Mouse (Mus musculus): Measurements from ENCODE around the gene Lpp. TPM values are rescaled to one million over a fixed set of nuclear protein-coding genes. Genes with fewer than 3 reads are reported as not detected.

Gene Lpp
- polyA plus RNA-seq, 1 experiment = not detected

DNA sequence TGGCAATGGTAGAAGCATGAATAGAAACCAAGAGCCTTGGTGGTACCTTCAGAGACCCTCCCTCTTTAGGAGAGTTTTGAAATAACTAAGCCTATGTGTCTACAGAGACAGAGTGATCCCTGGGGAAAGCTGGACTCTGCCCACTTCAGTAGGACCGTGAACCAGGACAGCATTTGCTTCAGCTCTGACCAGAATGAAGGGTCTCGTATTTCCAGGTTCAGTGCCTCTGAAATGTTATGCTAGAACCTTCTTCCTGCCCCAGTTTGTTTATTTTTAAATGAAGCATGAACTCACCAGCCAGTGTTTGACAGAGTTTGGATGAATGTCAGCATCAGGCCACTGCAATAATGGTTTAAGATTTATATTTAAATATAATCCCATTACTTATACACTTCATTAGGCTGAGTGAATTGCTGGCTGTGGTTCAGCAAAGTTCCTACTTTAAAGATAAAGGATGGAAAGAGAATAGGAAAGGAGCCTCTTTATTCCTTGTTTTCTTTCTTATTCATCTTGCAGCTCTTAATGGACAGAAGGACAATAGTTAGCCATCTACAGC lies 507.0 kb downstream of the Lpp start:
- TF ChIP-seq GATA1 (IDR thresholded peaks at IDR 0.05; ENCODE audit: low read length) = no peak

DNA sequence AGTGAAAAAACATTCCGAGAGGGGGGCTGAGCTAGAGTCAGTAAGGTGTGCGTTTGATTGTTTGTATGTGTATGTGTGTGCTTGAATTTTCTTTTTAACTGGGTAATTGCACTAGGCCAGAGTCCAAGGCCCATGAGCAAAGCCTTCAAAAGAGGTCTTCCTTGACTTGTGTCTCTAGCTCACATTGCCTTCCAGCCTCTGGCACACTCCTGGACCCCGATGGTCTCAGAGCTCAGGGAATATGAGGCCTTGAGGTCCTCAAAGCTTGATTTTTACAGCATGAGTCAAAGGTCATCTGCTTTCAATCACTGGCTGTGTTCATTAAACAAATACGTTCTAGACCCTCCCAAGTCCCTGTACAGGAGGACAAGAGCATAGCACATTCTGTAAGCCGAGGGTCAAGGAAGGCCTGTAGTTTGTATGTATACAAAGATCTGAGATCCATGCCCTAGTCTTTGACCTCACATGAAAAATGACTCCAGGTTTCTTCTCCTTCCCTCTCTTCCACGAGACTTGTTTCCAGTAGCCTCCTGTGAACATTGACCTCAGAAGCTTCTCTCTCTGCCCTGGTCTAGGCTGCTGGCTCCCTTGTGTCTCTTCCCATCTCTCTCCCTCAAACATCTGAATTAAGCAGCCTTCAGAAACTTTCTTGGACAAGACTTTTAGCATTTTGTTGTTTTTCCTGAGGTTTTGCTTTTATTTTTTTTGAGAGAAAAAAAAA lies 508.0 kb downstream of the Lpp start:
- no peak for TF ChIP-seq GATA1 (IDR thresholded peaks at IDR 0.05; ENCODE audit: low read length)

DNA sequence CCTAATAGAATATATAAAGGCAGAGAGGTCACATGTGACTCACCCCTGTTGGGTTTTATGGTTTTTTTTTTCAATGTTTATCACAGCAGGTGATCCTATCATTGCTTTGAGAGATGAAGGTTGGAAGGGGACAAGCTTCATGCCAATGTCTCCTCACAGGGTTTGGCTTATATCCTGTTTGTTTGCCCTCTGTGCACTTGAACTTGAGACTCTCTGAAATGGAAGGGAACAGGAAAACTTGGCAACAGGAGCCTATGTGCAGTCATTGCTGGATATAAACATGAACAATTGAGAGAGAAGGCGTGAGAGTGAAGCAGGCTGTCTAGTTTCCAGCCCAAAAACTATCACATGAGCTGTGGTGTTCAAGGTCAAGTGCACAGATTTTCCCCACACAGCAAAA lies 508.8 kb downstream of the Lpp start:
- no peak for TF ChIP-seq GATA1 (IDR thresholded peaks at IDR 0.05; ENCODE audit: low read length)

DNA sequence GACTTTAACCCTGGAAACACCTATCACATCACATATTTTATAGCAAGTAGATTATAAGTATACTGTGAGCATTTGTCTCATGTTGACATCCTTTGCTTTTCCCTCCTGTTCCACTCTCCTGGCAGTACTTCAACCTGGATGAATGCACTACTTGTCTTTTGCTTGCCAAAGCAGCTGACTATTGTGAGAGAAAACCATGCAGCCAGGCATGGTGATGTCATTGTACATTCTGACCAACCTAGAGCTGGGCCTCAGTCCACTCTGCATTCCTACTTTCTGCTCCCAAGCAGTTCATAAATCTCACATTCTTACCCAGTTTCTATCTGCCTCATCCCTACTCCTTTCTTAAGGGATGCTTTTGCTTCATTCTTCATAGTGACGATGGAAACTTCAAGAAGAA lies 515.6 kb downstream of the Lpp start:
- TF ChIP-seq GATA1 (IDR thresholded peaks at IDR 0.05; ENCODE audit: low read length) = no peak

DNA sequence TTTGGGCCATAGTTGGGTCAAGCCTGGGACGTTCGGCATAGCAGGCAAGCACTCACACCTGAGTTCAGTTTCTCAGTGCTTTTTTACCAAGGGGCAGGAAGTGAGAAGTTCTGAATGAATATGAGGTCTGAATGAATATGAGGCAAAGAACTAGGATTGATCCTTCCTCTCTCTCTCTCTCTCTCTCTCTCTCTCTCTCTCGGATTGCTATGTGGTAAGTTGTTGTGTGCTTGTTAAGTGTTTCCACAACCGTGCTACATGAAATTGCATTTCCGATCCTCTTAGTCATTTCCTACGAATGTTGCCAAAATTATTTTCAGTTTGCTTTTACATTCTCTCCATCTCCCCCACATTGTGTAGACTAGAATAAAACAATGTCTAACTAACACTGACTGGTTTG lies 517.0 kb downstream of the Lpp start:
- TF ChIP-seq GATA1 (IDR thresholded peaks at IDR 0.05; ENCODE audit: low read length) = no peak

DNA sequence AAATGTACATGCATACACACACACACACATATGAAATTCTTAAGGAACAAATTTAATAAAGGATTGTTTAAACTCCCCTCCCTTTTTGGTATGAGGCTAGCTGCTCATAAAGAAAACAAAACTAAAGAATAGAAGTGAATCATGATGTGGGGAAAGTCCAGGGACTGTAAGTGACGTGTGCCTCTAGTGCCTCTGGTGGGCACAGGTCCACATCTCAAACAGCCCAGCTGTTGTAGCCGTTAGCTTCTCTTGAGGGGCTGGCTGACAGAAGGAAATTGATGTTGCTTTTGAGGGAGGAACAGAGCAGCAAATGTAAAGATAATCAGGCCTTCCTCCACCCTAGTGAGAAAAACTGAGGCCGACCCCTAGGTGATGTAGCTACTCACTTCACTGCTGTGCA lies 517.5 kb downstream of the Lpp start:
- no peak for TF ChIP-seq GATA1 (IDR thresholded peaks at IDR 0.05; ENCODE audit: low read length)

DNA sequence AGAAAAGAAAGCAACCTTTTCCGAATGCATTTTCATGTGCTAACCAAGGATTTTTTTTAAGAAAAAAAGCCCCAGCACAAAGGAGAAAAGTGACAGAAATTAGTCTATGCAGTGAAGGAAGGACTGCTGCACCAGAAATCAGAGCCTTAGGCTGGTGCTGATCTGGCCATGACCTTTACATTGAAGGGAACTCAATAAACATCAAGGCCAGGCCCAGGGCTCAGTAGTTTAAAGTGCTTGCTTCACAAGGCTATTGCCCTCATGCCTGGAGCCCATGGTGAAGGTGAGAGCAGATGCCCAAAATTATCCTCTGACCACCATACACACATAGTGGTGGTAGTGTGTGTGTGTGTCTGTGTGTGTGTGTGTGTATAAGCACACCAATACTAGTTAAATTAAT lies 519.1 kb downstream of the Lpp start:
- TF ChIP-seq GATA1 (IDR thresholded peaks at IDR 0.05; ENCODE audit: low read length) = no peak

DNA sequence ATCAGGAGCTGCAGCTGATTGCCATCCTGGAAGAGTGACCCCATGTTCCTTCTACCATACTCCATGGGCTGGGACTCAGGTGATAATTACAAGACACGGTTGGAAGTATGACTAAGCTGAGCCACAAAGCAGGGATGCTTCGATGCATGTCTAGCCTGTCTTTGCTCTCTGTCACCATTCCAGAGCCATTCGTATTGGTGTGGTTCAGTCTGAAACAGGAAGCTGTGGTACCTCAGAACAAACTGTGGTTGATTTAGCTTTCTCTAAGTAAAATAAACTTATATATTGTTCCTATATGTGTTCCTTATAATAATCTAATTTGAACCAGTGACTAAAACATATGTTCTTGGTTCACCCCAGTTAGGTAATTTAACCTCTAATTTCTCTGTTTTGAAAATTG lies 519.7 kb downstream of the Lpp start:
- TF ChIP-seq GATA1 (IDR thresholded peaks at IDR 0.05; ENCODE audit: low read length) = no peak

DNA sequence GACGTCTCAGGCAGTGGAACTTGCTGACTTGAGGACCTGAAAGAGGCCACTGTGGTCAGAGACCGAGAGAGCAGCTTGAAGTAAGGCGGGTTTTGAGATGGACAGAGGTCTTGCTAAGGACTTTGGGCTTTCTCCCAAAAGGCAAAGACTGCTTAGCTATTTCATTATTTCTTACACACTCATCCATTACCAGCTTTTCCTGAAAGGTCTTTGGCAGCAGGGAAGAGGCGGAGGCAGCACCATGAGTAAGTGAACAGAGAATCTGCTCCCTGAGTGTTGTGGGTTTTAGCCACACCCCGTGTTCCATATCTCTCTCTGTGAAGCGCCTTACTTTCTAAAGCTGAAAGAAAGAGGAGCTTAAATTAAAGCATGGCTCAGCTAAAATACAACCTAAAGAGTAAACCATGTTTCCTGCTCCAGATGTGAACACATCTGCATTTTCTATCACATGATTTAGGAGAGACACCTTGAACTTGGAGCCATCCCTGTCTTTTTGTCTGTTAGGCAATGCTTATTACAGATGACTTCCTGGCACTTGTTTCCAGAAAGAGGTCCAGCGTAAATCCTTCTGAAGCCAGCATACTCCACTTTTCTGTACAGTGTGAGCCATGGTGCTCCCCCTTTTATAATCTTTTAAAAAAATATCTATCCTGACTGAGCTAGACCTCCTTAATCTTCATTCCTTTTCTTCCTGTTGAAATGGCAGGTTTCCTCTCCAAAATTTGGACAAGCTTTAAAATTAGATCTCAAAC lies 520.5 kb downstream of the Lpp start:
- TF ChIP-seq GATA1 (IDR thresholded peaks at IDR 0.05; ENCODE audit: low read length) = no peak

DNA sequence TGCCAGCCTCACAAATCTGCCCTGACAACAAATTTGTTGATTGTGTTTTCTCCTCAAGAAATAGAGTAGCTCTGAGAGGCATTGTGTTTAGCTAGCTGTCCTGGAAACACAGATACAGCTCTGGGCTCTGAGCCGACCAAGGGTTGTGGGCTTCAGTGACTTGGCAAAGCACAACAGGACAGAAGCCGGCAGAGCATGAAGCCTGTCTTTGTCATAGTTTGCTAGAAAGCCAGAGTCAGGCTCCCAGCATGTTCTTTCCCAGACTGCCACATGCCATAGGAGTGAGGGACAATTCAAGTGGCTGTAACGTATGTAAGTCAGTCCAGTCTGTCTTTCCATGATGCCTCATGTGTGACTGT lies 521.1 kb downstream of the Lpp start:
- no peak for TF ChIP-seq GATA1 (IDR thresholded peaks at IDR 0.05; ENCODE audit: low read length)

DNA sequence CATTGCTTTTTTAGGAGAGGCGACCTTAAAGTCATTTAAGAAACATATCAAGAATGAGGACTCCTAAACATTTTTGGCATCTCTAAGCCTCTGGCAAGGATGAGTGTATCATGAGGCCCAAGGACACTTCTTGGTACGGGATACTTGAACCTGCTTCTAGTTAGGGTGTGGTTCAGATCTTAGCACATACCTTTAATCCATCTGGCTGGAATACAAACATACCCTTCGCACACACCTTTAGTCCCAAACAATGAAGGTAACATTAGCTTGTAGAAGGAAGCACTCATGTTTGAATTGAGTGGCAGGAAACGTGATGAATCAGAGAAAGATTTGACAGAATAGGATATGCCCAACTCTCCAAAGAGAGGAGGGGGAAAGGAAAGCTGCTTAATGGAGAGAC lies 522.2 kb downstream of the Lpp start:
- no peak for TF ChIP-seq GATA1 (IDR thresholded peaks at IDR 0.05; ENCODE audit: low read length)

DNA sequence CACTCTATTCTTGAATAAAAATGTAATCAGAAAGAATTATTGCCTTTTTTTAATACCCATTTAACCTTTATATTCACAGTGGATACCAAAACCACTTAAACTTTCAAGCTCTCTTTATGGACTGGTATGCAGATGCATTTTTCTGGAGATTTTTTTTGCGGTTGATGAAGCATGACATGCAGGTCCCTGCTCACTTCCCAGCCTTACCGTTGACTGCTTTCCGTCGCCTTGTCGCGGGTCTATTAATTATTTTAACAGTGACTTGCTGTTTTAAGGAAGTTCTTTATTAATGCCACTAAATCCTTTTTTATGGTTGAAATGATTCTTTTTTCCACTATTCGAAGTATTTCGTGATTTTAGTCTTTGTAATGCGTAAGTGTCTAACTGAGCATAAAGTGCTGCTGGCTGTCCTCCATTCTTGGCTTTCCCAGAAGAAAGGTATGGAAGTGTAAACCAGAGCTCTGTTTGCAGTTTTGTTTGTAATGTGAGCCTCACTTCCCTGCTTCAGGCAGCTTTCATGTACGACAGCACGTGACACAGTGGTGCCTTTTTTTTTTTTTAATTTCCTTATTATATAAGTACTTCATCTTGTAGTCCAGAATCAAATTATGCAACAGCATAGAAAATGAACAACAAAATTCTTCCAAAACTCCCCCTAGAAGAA lies 526.2 kb downstream of the Lpp start:
- no peak for TF ChIP-seq GATA1 (IDR thresholded peaks at IDR 0.05; ENCODE audit: low read length)

DNA sequence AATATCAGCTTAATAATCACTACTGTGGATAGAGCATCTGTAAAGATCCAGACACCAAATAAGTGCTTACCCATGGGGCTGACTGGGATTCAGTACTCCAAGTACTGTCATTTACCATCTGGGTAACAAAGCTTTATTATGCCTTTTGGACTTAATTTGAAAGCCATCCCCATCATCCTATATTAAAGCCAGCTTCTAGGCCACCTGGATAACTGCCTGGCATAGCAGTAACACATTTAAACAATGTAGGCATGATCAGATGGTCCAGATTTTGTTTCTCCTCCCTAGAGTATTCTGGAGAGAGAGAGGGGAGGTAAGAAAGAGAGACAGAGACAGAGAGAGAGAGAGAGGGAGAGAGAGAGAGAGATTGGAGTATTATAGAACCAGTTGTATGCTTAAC lies 536.8 kb downstream of the Lpp start:
- TF ChIP-seq GATA1 (IDR thresholded peaks at IDR 0.05; ENCODE audit: low read length) = no peak

DNA sequence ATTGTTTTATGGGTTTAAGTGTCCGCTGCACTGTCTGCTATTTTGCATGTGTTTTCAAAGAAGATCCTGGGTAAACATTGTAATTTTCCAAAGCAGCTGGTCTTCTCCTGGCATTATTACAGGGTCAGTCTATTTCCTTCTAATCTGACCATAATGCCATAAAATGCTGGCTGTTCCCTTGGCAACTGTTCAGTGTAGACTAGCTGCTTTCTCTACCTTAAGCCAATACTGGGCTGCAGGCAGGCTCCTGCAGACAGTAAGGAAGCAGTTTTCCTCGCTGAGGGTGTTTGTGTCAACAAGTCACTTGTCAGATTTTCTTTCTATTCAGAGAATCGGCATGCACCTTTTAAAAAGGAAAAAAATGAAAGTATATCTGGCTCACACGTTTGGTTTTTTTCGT lies 537.3 kb downstream of the Lpp start:
- no peak for TF ChIP-seq GATA1 (IDR thresholded peaks at IDR 0.05; ENCODE audit: low read length)

DNA sequence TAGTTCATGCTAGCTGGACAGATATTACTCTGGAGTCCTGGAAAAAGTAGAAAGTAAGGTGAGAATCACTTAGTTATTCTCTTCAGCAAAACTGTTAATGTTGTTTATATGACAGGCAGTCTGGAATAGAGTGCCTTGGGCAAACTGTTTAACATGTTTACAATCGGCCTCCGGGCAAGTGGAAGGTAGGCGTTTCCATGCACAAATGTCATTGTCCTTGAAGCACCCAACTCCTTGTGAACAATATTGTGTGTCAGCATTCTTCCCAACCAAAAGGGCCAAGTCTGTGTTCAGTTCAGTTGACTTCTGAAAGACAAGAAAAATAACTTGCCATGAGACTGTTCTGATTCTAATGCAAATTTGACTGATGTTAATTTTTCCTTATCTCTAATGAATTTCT lies 539.5 kb downstream of the Lpp start:
- TF ChIP-seq GATA1 (IDR thresholded peaks at IDR 0.05; ENCODE audit: low read length) = no peak

DNA sequence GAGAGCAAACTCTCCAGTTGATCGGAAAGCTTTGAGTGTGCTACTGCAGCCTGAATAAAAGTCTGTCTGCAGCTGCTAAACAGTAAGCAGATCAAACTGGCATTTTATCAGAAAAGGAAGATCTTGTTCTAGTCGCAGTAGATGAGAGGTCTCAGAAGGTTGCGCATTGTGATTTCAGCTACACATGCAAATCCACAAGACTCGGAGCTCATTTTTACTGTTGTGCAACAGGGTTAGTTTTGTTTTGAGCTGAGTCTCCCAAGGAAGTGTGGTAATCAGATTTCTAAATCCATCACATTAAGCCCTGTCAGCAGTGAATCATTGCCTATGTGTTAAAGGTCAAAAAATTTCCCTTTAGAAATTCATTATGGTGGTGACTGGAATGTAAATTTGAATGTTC lies 540.4 kb downstream of the Lpp start:
- TF ChIP-seq GATA1 (IDR thresholded peaks at IDR 0.05; ENCODE audit: low read length) = no peak
